In genomic region chr5:4104341-4105040, GRCm38 (mm10) we compare ENCODE assay signal across 8 mouse cellular contexts. TPM values are rescaled to one million over a fixed set of nuclear protein-coding genes. Genes with fewer than 3 reads are reported as not detected.
A peak's percentile ranks its signal among the peaks of the same experiment; 100 is the strongest.
DNase-seq lines count a peak whose midpoint lies in the region; ATAC-seq lines count a peak whose summit lies in the region.

Gene Cyp51 (minus strand): TSS chr5:4104746.

- H3K36me3 ChIP-seq in hindbrain, embryonic 13.5 days: peaks cover 27% of the 10 kb centered on the region

- H3K9ac ChIP-seq in hindbrain, embryonic 13.5 days: peak within 1 kb of the TSS; percentile 93

- H3K4me3 ChIP-seq in hindbrain, embryonic 13.5 days: peak within 1 kb of the TSS; percentile 96

- under 1% methylated on average over 55 of the region's 59 CpGs for WGBS in hindbrain, embryonic 13.5 days

- peak within 1 kb of the TSS; percentile 75 for H3K4me2 ChIP-seq in hindbrain, embryonic 13.5 days

- peak; percentile 97 for DNase-seq in NIH3T3 (ENCODE audit: low read depth)
- peak; percentile 96 for DNase-seq in cerebellum, postnatal 10 days
- peak; percentile 85 to 88 for DNase-seq in frontal cortex, postnatal 14 days (ENCODE audit: low spot score in 2 of 2)
- peak; percentile 86 to 91 for DNase-seq in layer of hippocampus, postnatal 25 days (ENCODE audit: extremely low spot score in 1 of 2, low spot score in 1 of 2)
- DNase-seq in lung, postnatal 25 days (ENCODE audit: low spot score): peak; percentile 90
- DNase-seq in retina, embryonic 14.5 days (ENCODE audit: low spot score): peak; percentile 93
- peak; percentile 92 for DNase-seq in thymus, postnatal 4 days

- ATAC-seq in hindbrain, embryonic 13.5 days (ENCODE audit: low FRiP score): peak; percentile 99

- H3K27ac ChIP-seq in hindbrain, embryonic 13.5 days: peak within 1 kb of the TSS; percentile 99

- peaks cover 31% of the 10 kb centered on the region for H3K4me1 ChIP-seq in hindbrain, embryonic 13.5 days (replicated peaks)

- H3K9me3 ChIP-seq in hindbrain, embryonic 13.5 days: no peaks in the 10 kb centered on the region

- H3K27me3 ChIP-seq in hindbrain, embryonic 13.5 days: no peaks in the 10 kb centered on the region

RNA-seq across cellular contexts. Expression of gene Cyp51, which starts in this region (rescaled TPM):
- 125 and 131 TPM in 2 replicates for polyA plus RNA-seq in hindbrain, embryonic 13.5 days (2015; fragmentation: Nextera tagmentation; extraction: Ambion mirVana)
- 10 to 100 TPM; 51.1 to 57.1 TPM for total RNA-seq in layer of hippocampus, postnatal 25 days (2021)

Comparison
In these comparisons a context has a peak if more than half of its experiments do, and no peak if none do; other contexts are left out.
1. Peak in every context shown above with its lines: DNase-seq, ATAC-seq, H3K4me3 ChIP-seq and H3K27ac ChIP-seq.